Mouse (Mus musculus): ENCODE results near the gene Fam57a.

The Fam57a gene

GRCm38 (mm10) chr11:76179495-76180145 lies at the start of gene Fam57a, which contains the start of gene Vps53:
Fam57a (plus strand) TSS chr11:76179671.
Vps53 (minus strand) TSS chr11:76179647.
- in situ Hi-C loops (cut with MboI): loop anchor here (10.0 kb wide), 1 partner anchor 405 kb away; no protein-coding TSS in a partner anchor

- in situ Hi-C loops (cut with MboI): no loop called here
Measured at GRCm38 (mm10) chr11:76130859-76131258, 48.6 kb upstream of the Fam57a start.

- in situ Hi-C loops (cut with MboI): no loop called here
Measured at GRCm38 (mm10) chr11:76135641-76136437, 43.6 kb upstream of the Fam57a start.

DNA sequence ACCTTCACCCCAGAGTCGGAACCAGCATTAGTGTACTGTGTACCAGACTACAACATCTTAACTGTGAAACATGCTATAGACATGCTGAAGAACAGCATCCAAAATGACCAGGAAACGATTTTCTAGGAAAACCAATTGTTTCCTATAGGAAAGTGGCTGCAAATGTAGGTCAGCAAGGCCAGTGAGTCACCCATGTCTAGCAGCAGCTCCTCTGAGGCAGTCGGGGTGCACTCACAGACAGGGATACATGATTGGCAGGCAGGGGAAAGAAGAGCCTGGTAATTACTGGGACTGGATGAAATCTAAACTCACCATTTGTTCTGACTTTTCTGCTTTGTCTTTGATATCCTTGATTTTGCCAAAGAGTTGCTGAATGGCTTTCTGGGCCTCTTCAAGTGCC lies 41.5 kb upstream of the Fam57a start:
- in situ Hi-C loops (cut with MboI): no loop called here

GRCm38 (mm10) chr11:76144386-76144785 lies 35.1 kb upstream of the Fam57a start:
- in situ Hi-C loops (cut with MboI): no loop called here

DNA sequence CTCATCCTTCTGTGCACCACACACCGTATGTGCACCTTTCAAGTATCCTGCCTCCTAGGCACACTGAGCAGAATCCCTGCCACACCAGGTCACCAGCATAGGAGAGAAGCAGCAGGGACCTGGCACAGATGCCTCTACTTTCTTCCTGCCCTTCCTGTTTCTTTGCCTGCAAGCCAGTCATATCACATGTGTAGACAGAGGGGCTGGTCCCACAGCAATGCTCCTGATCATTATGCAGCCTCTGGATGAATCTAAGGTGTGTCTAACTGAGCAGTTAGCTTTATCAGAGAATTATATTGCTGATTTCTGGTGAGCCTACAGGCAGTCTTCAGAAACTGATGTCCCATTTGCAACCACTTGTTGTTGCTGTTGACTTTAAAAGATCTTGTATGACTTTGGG lies 34.3 kb upstream of the Fam57a start:
- in situ Hi-C loops (cut with MboI): no loop called here

- in situ Hi-C loops (cut with MboI): no loop called here
Measured at GRCm38 (mm10) chr11:76146187-76147010, 33.1 kb upstream of the Fam57a start.

- in situ Hi-C loops (cut with MboI): no loop called here
Measured at GRCm38 (mm10) chr11:76148055-76149008, 31.1 kb upstream of the Fam57a start.

- in situ Hi-C loops (cut with MboI): no loop called here
Measured at GRCm38 (mm10) chr11:76150980-76151379, 28.5 kb upstream of the Fam57a start.

DNA sequence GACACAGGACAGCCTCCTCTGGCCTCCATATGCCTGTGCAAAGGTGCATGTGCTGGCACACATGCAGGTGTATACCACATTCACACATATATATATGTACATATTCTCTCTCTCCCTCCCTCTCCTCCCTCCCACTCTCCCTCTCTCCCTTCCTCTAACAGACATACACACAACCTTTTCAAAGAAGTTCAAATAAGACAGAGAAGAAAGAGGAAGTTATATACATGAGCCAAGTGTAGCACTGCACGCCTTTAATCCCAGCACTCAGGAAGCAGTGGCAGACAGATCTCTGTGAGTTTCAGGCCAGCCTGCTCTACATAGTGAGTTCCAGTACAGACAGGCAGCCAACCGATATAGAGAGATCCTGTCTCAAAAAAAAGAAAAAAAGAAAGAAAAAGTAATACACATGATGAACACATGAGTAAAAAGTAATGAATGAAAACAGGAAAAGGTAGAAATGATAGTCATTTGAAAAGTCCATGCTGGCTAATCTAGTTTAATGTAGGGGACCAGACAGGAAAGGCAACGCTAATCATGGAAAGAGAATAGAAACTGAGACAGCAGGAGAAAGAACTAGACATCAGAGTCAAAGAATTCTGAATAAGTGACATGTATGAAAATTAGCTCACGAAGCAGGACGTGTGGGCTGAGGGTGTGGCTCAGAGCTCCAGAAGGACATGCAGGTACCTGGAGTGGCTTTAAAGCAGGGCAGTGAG lies 26.1 kb upstream of the Fam57a start:
- in situ Hi-C loops (cut with MboI): no loop called here

- in situ Hi-C loops (cut with MboI): no loop called here
Measured at GRCm38 (mm10) chr11:76154200-76154599, 25.3 kb upstream of the Fam57a start.

GRCm38 (mm10) chr11:76154861-76155260 lies 24.6 kb upstream of the Fam57a start:
- in situ Hi-C loops (cut with MboI): no loop called here

DNA sequence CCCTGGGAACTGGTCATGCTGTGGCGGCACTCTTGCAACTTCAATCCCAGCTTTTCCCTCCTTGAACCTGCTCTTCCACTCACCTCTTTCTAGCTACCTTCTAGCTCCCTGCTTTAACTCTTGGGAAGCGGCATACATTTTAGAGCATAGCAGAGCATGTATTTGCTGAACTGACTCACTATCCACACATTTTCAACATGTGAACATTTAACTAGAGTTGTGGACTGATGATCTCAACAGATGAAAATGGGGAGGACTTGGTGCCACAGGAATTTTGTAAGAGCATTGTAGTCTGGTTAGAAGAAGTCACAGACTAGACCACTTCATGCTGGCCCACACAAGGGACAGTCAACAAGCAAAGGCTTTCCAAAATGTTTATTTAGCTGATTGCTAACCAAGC lies 21.1 kb upstream of the Fam57a start:
- in situ Hi-C loops (cut with MboI): no loop called here

GRCm38 (mm10) chr11:76160251-76160650 lies 19.2 kb upstream of the Fam57a start:
- in situ Hi-C loops (cut with MboI): loop anchor here (10.0 kb wide), 1 partner anchor 235 kb away; no protein-coding TSS in a partner anchor

GRCm38 (mm10) chr11:76166657-76167056 lies 12.8 kb upstream of the Fam57a start:
- in situ Hi-C loops (cut with MboI): loop anchor here (10.0 kb wide), 1 partner anchor 242 kb away; no protein-coding TSS in a partner anchor

DNA sequence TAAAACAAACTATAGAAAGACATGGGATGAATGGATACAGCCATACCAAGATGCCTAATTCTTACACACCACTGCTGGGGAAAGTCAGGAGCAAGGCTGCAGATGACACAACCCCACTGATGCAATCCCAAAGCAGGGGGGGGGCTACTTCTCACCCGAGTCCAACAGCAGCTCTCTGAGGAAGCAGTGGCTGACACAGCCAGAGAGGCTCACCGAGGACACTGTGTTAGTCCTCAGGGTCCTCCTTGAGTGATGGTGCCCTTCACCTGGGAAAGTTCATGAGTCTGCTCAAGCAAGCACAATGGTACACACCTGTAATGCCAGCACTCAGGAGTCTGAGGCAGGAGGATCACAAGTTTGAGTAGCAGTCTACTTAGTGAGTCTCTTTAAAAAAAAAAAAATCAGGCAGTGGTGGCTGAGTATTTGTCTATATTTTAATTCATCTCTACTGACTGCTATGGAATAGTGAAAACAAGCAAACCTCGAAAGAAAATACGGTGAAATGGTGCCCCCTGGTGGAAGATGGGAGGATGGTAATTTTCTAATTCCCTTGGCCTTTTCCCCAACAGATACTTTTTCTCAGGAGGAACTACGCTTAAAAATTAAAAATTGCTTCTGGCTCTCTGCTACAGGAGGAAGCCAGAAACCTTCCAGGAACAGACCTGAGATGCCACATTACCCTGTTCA lies 12.2 kb upstream of the Fam57a start:
- in situ Hi-C loops (cut with MboI): loop anchor here (10.0 kb wide), 1 partner anchor 242 kb away; no protein-coding TSS in a partner anchor

GRCm38 (mm10) chr11:76168976-76169375 lies 10.5 kb upstream of the Fam57a start:
- in situ Hi-C loops (cut with MboI): loop anchor here (10.0 kb wide), 1 partner anchor 244 kb away; no protein-coding TSS in a partner anchor

DNA sequence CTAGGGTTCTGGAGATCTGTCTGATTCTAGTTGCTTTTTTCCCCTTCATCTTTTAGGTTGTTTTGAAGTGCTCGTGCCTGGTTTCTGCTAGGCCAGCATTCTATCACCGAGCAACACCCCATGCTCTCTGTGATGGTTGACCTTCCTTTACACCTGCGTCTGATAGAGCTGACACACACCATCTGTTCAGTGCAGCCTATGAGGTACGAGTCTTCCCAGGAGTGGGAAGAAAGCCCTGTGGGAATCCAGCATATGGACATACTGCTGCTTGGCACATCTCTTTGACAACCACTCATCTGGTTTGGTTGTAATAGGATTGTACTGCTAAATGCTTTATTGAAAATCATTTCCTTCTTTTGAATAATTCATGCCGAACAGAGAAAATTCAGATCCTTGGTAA lies 9.3 kb upstream of the Fam57a start:
- in situ Hi-C loops (cut with MboI): loop anchor here (10.0 kb wide), 1 partner anchor 395 kb away; no protein-coding TSS in a partner anchor

DNA sequence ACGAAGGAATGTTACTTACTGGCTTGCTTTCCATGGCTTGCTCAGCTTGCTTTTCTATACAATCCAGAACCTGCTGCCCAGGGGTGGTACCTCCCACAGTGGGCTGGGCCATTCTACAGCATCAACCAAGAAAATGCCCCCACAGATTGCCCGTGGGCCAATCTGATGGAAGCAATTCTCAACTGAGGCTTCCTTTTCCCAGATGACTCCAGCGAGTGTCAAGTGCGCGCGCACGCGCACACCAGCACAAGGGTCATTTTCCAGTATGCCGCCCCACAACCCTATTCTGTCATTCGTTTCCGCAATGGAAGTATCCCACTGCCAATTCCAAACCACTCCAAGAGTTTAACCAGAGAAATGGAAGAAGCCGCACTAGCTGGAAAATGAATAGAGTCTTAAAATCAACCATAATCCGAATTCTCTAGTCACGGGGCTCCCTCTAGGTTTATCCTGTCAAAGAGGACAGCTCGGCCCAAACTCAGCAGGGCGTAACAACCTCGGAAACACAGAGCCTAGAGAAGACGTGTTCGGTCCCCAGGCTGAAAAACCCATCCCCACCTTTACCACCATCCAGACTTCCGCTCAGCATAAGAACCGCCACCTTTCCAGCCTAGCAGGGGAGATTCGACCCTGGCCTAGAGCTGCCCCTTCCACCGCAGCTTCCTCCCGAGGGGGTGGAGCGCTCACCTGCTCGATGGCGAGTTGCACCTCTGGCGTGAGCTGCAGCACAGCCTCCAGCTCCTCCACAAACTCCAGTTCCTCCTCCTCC lies 561 bp upstream of the Fam57a start:
- in situ Hi-C loops (cut with MboI): loop anchor here (10.0 kb wide), 1 partner anchor 404 kb away; no protein-coding TSS in a partner anchor
